Mouse (Mus musculus): ENCODE data around the gene Atg2b.

- TF ChIP-seq CTCF (IDR thresholded peaks at IDR 0.05) (no peak), EP300 (IDR thresholded peaks at IDR 0.05) (no peak)
These were observed 42.2 kb downstream of the Atg2b start for GRCm38 (mm10) chr12:105642770-105643321.
